Mouse (Mus musculus) E14TG2a.4 (cell line): ENCODE measurements around the gene Garnl3.

Source experiments
- CTCF ChIP-seq: conservative IDR thresholded peaks from 2 replicates; pipeline ENCODE4 v1.5.1; 2014; ENCODE audit warnings: low read length
- NANOG ChIP-seq: IDR thresholded peaks from 2 replicates; pipeline ENCODE4 v1.6.1; 2014; ENCODE audit warnings: borderline replicate concordance, low read length, mixed read lengths

DNA sequence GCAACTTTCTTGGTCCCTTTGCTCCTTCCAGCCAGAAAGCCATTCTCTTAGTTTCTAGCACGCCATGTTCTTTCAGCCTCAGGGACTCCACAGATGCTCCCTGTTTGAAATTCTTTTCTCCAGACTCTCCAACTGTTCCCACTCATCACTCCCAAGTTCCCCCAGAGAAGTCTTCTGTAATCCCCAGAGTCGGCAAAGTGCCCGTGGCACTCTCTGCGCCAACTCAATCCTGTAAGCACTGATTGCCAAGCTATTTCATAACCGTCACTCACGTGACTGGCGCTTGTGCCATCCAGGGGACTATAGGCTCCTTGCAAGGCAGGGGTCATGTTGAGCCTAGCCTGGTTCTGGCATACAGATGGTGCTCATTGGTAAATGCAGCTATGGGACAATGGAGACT is 98.2 kb downstream of the Garnl3 start:
- TF ChIP-seq CTCF (no peak), NANOG (no peak)
